Mouse (Mus musculus) heart, adult 2 months (tissue): ENCODE data around the gene Cdc73.

Experiments used
- CTCF ChIP-seq: fragments of 200-600 bp; IDR thresholded peaks from 2 replicates; pipeline ENCODE4 v1.8.1; 2022; ENCODE audit warnings: antibody characterized with exemption, mild to moderate bottlenecking, moderate library complexity
- POLR2A ChIP-seq: fragments of 200-500 bp; IDR thresholded peaks from 2 replicates; pipeline ENCODE4 v1.6.1; 2011; ENCODE audit warnings: mild to moderate bottlenecking, low read depth, low read length, control low read depth; ENCODE audit not compliant: insufficient read depth

- TF ChIP-seq CTCF, result no peak
- no peak for TF ChIP-seq POLR2A
These were observed 21.6 kb downstream of the Cdc73 start for GRCm38 (mm10) chr1:143681108-143681507.
